Mouse (Mus musculus) brain, embryonic 14.5 days (tissue): ENCODE measurements at regions not wholly inside any gene's neighbourhood (a gene's known extent, or its start where the extent isn't known, plus 50 kb on each side); places are given as distances from the start of the nearest gene placed in this dataset.

Experiments
- CTCF ChIP-seq: fragments of 200-500 bp; IDR thresholded peaks from 2 replicates; pipeline ENCODE4 v1.5.1; 2012; ENCODE audit warnings: inconsistent platforms, mild to moderate bottlenecking, moderate library complexity, borderline replicate concordance; ENCODE audit not compliant: insufficient read depth, insufficient read length; ENCODE audit errors: extremely low read depth
- POLR2A ChIP-seq: fragments of 200-500 bp; IDR thresholded peaks from 2 replicates; pipeline ENCODE4 v1.6.1; 2012; ENCODE audit warnings: mild to moderate bottlenecking, inconsistent platforms, borderline replicate concordance; ENCODE audit not compliant: poor library complexity, insufficient read depth, insufficient read length, severe bottlenecking; ENCODE audit errors: extremely low read depth

GRCm38 (mm10) chr17:7532618-7533017 lies 147.4 kb upstream of the Unc93a2 start:
- no peak for TF ChIP-seq CTCF
- TF ChIP-seq POLR2A: no peak
